Mouse (Mus musculus): ENCODE data around the gene Smurf2. TPM values are rescaled to one million over a fixed set of nuclear protein-coding genes. Genes with fewer than 3 reads are reported as not detected.

Gene Smurf2
- polyA plus RNA-seq, 1 experiment, result 0.03 TPM

DNA sequence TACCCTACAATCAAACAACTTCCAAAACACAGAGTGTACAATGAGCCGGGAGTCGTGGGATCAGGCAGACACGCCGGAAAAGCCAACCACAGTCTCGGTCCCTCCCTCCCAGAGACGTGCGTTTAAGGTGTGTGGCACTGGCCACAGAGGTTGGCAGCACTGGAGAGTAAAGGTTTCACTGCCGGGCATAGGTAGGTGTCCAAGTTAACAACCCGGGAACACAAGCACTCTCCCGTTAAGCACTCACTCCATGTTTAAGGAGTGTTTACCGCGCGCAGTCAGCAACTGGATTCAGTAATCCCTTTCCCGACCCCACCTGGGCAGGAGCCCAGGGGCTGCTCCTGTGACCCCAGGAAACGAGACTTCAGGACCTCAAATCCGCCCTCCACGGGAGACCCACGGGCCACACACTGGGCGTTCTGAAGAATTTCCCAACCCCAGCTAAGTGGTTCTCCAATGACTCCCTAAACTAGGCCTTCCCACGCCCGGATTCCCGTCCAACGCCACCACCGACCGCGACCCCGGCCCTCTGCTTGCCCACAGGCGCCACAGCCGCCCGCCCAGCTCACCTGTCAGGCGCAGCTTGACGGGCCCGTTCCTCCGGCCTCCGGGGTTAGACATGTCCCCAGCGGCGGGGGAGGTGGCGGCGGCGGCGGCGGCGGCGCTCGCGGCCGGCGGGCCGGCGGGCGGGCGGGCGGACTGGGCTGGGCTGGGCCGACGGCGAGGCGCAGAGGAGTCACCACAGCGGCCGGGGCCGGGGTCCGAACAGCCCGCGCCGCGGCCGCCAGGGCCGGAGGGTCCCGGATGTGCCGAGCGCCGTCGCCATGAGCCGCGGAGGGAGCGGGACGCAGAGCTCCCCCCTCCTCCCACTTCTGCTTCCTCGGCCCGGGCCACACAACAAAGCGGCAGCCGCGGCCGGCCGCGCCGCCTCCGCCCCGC is 634 bp downstream of the Smurf2 start:
- Histone ChIP-seq H3K9me3 (ENCODE audit: control insufficient read depth, low read length) (no peaks in the 10 kb centered on the region), H3K4me3 (replicated peaks) (peak overlapping the region; percentile 91)
- TF ChIP-seq TAL1 (IDR thresholded peaks at IDR 0.05; ENCODE audit: low read length), result no peak
- TF ChIP-seq GATA1 (IDR thresholded peaks at IDR 0.05; ENCODE audit: low read length), result no peak

DNA sequence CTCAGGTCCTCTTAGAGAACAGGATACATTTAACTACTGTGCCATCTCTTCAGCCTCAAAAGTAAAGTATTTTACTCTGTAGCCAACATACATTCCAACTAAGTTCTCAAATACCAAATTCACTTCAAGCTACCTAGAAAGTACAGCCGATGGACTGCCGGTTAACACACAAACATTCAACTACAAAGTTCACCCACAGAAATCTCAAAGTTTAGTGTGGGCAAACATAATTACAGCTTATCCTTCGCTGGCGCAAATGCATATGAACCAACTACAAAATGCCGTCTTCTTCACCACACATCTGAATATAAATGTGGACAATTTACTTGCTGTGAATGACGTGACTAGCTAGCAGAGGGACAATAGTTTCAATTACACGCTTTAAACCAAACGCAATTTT is 1.6 kb downstream of the Smurf2 start:
- TF ChIP-seq TAL1 (IDR thresholded peaks at IDR 0.05; ENCODE audit: low read length) (no peak), GATA1 (IDR thresholded peaks at IDR 0.05; ENCODE audit: low read length) (no peak)
- Histone ChIP-seq H3K36me3 (ENCODE audit: control insufficient read depth) (no peaks in the 10 kb centered on the region), H3K4me1 (ENCODE audit: control insufficient read depth) (peaks cover 25% of the 10 kb centered on the region), H3K4me3 (replicated peaks) (peak overlapping the region; percentile 91), H3K9me3 (ENCODE audit: control insufficient read depth, low read length) (no peaks in the 10 kb centered on the region), H3K27me3 (ENCODE audit: control insufficient read depth) (peaks cover 5% of the 10 kb centered on the region; the same call in 1 of the 2 replicates)

More for the DNA sequence above, 634 bp downstream of the Smurf2 start:
- H3K4me1 ChIP-seq (ENCODE audit: control insufficient read depth), result peaks cover 25% of the 10 kb centered on the region
- no peaks in the 10 kb centered on the region for H3K36me3 ChIP-seq (ENCODE audit: control insufficient read depth)
- H3K27me3 ChIP-seq (ENCODE audit: control insufficient read depth), result peaks cover 5% of the 10 kb centered on the region; the same call in 1 of the 2 replicates

DNA sequence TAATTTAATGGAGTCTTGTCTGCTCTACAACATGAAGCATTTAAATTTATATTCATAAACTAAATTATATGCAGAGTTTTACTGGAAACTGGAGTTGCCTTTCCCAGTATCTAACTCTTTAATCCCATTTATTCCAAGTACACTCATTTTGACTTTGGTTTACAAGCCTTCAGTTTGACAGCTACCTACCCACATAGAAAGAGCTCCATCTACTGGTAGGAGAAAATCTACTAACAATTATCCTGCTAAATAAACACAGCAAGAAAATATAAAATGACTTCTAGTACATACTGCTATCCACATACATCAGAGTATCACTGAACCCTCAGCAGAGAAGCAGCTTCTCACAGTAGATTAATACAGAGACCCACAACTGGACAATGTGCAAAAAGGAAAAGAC is 9.3 kb downstream of the Smurf2 start:
- H3K9me3 ChIP-seq (ENCODE audit: control insufficient read depth, low read length), result no peaks in the 10 kb centered on the region
- H3K36me3 ChIP-seq (ENCODE audit: control insufficient read depth), result no peaks in the 10 kb centered on the region
- H3K4me3 ChIP-seq (replicated peaks), result no peak overlapping the region
- H3K27me3 ChIP-seq (ENCODE audit: control insufficient read depth), result no peaks in the 10 kb centered on the region
- no peak for TF ChIP-seq TAL1 (IDR thresholded peaks at IDR 0.05; ENCODE audit: low read length)
- peaks cover 5% of the 10 kb centered on the region for H3K4me1 ChIP-seq (ENCODE audit: control insufficient read depth)

DNA sequence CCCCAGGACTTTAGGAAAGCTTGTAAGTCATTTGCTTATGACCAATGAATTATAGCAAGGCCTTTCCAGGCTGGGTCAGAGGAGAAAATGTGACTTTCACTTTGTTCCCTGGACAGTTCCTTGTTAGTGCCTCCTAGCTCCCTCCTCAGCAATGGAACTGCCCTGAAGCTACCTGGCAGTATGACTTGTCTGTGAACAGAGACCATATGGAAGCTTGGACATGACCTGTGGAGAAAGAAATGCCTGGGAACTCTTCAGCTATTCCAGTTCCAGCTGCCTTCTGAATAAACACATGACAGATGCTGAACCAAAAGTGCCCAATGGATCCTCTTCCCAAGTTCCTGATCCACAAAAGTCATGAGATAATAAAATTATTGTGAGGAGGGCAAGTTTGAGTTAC is 12.5 kb downstream of the Smurf2 start:
- peaks cover 5% of the 10 kb centered on the region for H3K4me1 ChIP-seq (ENCODE audit: control insufficient read depth)
- H3K4me3 ChIP-seq (replicated peaks), result no peak overlapping the region
- peaks cover 2% of the 10 kb centered on the region; the same call in 1 of the 2 replicates for H3K36me3 ChIP-seq (ENCODE audit: control insufficient read depth)
- no peaks in the 10 kb centered on the region for H3K9me3 ChIP-seq (ENCODE audit: control insufficient read depth, low read length)
- no peaks in the 10 kb centered on the region for H3K27me3 ChIP-seq (ENCODE audit: control insufficient read depth)
- no peak for TF ChIP-seq GATA1 (IDR thresholded peaks at IDR 0.05; ENCODE audit: low read length)
- no peak for TF ChIP-seq TAL1 (IDR thresholded peaks at IDR 0.05; ENCODE audit: low read length)

DNA sequence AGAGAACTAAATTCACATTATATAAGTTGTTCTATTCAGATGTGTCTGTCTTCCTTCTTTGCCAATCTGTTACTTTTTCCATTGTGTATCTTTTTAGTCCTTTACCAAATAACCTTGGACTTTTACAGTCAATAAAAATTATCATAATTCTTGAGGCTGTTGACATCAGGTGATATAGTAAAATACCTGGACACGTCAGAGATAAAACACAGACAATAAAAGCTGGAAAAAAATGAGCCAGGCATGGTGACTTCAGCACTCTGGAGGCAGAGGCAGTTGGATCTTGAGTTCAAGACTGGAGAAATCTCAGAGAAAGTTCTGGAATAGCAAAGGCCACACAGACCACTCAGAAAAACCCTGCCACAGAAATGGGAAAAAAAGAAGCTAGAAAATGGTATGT is 13.3 kb downstream of the Smurf2 start:
- TF ChIP-seq TAL1 (IDR thresholded peaks at IDR 0.05; ENCODE audit: low read length) (no peak), GATA1 (IDR thresholded peaks at IDR 0.05; ENCODE audit: low read length) (no peak)

DNA sequence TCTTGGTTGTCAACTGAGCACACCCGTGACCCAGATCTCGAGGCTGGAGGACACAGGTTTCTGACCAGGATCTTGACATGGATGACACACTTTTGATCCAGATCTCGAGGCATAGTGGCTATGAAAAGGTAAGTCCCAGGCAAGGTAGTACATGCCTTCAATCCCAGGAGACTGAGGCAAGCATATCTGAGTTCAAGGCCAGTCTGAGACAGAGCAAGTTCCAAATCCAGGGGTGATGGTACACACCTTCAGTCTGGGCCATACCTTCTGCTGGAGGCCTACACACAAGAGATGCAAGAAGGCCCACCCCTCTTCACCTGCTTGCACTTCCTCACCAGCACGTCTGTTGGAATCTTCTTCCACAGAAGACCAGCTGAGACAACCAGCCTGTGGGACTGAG is 14.8 kb downstream of the Smurf2 start:
- H3K36me3 ChIP-seq (ENCODE audit: control insufficient read depth), result peaks cover 2% of the 10 kb centered on the region; the same call in 1 of the 2 replicates
- peaks cover 5% of the 10 kb centered on the region for H3K4me1 ChIP-seq (ENCODE audit: control insufficient read depth)
- H3K27me3 ChIP-seq (ENCODE audit: control insufficient read depth), result no peaks in the 10 kb centered on the region
- H3K4me3 ChIP-seq (replicated peaks), result no peak overlapping the region
- no peaks in the 10 kb centered on the region for H3K9me3 ChIP-seq (ENCODE audit: control insufficient read depth, low read length)
- TF ChIP-seq GATA1 (IDR thresholded peaks at IDR 0.05; ENCODE audit: low read length) (no peak), TAL1 (IDR thresholded peaks at IDR 0.05; ENCODE audit: low read length) (no peak)

More for the DNA sequence above, 13.3 kb downstream of the Smurf2 start:
- Histone ChIP-seq H3K9me3 (ENCODE audit: control insufficient read depth, low read length) (no peaks in the 10 kb centered on the region), H3K27me3 (ENCODE audit: control insufficient read depth) (no peaks in the 10 kb centered on the region), H3K4me1 (ENCODE audit: control insufficient read depth) (peaks cover 5% of the 10 kb centered on the region), H3K36me3 (ENCODE audit: control insufficient read depth) (peaks cover 2% of the 10 kb centered on the region; the same call in 1 of the 2 replicates), H3K4me3 (replicated peaks) (no peak overlapping the region)

DNA sequence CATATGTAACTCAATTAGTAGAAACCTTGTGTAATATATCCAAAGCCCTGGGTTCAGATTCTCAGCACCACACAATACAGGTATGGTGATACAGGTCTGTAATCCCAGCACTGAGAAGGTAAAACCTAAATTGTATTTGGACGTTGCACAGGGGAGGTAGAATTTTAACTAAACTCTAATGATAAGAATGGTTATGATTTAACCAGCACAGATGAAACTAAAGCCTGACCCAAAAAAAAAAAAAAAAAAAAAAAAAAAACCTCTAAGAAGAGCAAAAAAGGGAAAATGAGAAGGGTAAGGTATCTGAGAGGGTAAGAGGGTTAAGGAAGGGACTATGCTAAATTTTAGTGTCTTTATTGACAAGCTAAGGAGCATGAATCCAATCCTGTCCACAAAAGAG is 20.7 kb downstream of the Smurf2 start:
- TF ChIP-seq TAL1 (IDR thresholded peaks at IDR 0.05; ENCODE audit: low read length), result no peak
- no peak for TF ChIP-seq GATA1 (IDR thresholded peaks at IDR 0.05; ENCODE audit: low read length)
- no peak overlapping the region for H3K4me3 ChIP-seq (replicated peaks)
- no peaks in the 10 kb centered on the region for H3K4me1 ChIP-seq (ENCODE audit: control insufficient read depth)
- no peaks in the 10 kb centered on the region for H3K9me3 ChIP-seq (ENCODE audit: control insufficient read depth, low read length)
- no peaks in the 10 kb centered on the region for H3K27me3 ChIP-seq (ENCODE audit: control insufficient read depth)
- H3K36me3 ChIP-seq (ENCODE audit: control insufficient read depth), result no peaks in the 10 kb centered on the region

DNA sequence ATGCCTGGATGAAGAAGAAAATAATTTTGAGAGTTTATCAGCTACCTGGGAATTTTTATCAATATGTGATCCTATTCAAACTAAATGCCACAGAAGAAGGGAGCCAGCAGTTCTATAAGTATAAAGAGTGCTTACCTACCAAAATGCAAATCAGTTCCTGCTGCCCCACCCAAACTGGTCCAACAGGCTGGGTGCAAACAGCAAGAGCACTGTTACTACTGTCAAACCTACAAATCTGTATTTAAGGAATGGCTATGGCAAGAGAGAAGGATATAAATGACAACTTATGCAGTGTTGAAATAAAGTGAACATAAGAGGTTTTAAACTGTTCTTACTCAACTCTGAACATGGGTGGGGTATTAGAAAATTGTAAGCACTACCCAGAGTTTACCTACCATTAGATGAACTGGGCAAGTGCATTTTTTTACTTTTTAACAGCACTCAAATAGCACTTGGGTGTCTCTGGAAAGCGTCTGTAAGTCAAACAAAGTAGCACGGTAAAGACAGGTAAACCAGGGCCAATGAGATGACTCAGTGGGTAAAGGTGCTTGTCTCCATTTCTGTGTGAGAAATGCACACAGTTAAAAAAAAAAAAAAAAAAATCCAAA is 23.9 kb downstream of the Smurf2 start:
- H3K9me3 ChIP-seq (ENCODE audit: control insufficient read depth, low read length), result no peaks in the 10 kb centered on the region
- TF ChIP-seq TAL1 (IDR thresholded peaks at IDR 0.05; ENCODE audit: low read length) (no peak), GATA1 (IDR thresholded peaks at IDR 0.05; ENCODE audit: low read length) (no peak)
- H3K4me1 ChIP-seq (ENCODE audit: control insufficient read depth), result no peaks in the 10 kb centered on the region
- no peaks in the 10 kb centered on the region for H3K36me3 ChIP-seq (ENCODE audit: control insufficient read depth)
- H3K4me3 ChIP-seq (replicated peaks), result no peak overlapping the region
- H3K27me3 ChIP-seq (ENCODE audit: control insufficient read depth), result no peaks in the 10 kb centered on the region

DNA sequence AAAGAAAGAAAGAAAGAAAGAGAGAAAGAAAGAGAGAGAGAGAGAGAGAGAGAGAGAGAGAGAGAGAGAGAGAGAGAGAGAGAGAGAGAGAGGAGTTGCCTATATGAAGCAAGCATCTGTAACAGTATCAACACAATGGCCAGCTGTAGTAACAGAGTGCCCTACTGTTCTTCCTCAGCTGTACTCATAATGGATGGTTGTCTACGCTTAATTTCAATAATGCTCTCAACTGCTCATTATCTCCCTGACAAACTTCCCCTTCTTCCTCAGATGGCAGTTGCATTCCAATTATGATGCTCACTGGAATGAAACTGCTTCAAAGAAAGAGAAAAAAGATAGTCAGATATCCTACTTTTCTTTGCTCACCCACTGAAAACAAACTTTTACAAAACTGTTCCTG is 36.9 kb downstream of the Smurf2 start:
- Histone ChIP-seq H3K36me3 (ENCODE audit: control insufficient read depth) (no peaks in the 10 kb centered on the region), H3K9me3 (ENCODE audit: control insufficient read depth, low read length) (no peaks in the 10 kb centered on the region), H3K4me3 (replicated peaks) (no peak overlapping the region), H3K4me1 (ENCODE audit: control insufficient read depth) (no peaks in the 10 kb centered on the region), H3K27me3 (ENCODE audit: control insufficient read depth) (no peaks in the 10 kb centered on the region)
- TF ChIP-seq GATA1 (IDR thresholded peaks at IDR 0.05; ENCODE audit: low read length) (no peak), TAL1 (IDR thresholded peaks at IDR 0.05; ENCODE audit: low read length) (no peak)
